Mouse (Mus musculus): ENCODE results near the gene Srrm3. TPM values are rescaled to one million over a fixed set of nuclear protein-coding genes. Genes with fewer than 3 reads are reported as not detected.

Gene Srrm3
- polyA plus RNA-seq (2012; rRNA removed) (0.53 and 0.55 TPM in 2 replicates), polyA plus RNA-seq (2014; fragmentation: Nextera tagmentation; extraction: Ambion mirVana) (0.07 and 0.12 TPM in 2 replicates)

GRCm38 (mm10) chr5:135806555-135807262 is at the start of gene Srrm3:
Gene Srrm3, plus strand, starts transcription at chr5:135806890.
- ATAC-seq (ENCODE audit: low FRiP score, low read depth), result 0 out of 2 replicates have a peak, but pooled peaks have one; percentile 47
- Histone ChIP-seq H3K27me3 (ENCODE audit: control insufficient read depth, insufficient read depth, low read length) (no peaks in the 10 kb centered on the region), H3K4me2 (replicated peaks; ENCODE audit: low read depth, low read length, severe bottlenecking) (no peak within 1 kb of the TSS), H3K27ac (replicated peaks; ENCODE audit: low read depth, low read length) (no peak within 1 kb of the TSS), H3K36me3 (ENCODE audit: control insufficient read depth, insufficient read depth, low read length) (no peaks in the 10 kb centered on the region), H3K9ac (ENCODE audit: low read depth, low read length, severe bottlenecking) (no peak within 1 kb of the TSS), H3K9me3 (ENCODE audit: control insufficient read depth, low read length) (no peaks in the 10 kb centered on the region), H3K4me3 (replicated peaks; ENCODE audit: low read length) (no peak within 1 kb of the TSS), H3K4me1 (ENCODE audit: control insufficient read depth, insufficient read depth, low read length) (no peaks in the 10 kb centered on the region)
- 7% methylated on average over 29 of the region's 29 CpGs for WGBS
- DNase-seq (ENCODE audit: low spot score), result peak; percentile 79
- no peak for TF ChIP-seq POLR2A (IDR thresholded peaks at IDR 0.05; ENCODE audit: borderline replicate concordance, extremely low read depth, insufficient read depth, insufficient read length)

- Histone ChIP-seq H3K9me3 (ENCODE audit: control insufficient read depth, low read length) (no peaks in the 10 kb centered on the region), H3K4me3 (replicated peaks; ENCODE audit: low read length) (no peak overlapping the region), H3K4me2 (replicated peaks; ENCODE audit: low read depth, low read length, severe bottlenecking) (no peak overlapping the region), H3K9ac (ENCODE audit: low read depth, low read length, severe bottlenecking) (no peak overlapping the region), H3K27me3 (ENCODE audit: control insufficient read depth, insufficient read depth, low read length) (no peaks in the 10 kb centered on the region), H3K27ac (replicated peaks; ENCODE audit: low read depth, low read length) (no peak overlapping the region), H3K36me3 (ENCODE audit: control insufficient read depth, insufficient read depth, low read length) (no peaks in the 10 kb centered on the region), H3K4me1 (ENCODE audit: control insufficient read depth, insufficient read depth, low read length) (no peaks in the 10 kb centered on the region)
- ATAC-seq (ENCODE audit: low FRiP score, low read depth) (no peak), DNase-seq (ENCODE audit: low spot score) (no peak)
- TF ChIP-seq POLR2A (IDR thresholded peaks at IDR 0.05; ENCODE audit: borderline replicate concordance, extremely low read depth, insufficient read depth, insufficient read length), result no peak
- 79% methylated on average over 3 of the region's 3 CpGs for WGBS
Observed at GRCm38 (mm10) chr5:135761881-135762280, 44.8 kb upstream of the Srrm3 start.

DNA sequence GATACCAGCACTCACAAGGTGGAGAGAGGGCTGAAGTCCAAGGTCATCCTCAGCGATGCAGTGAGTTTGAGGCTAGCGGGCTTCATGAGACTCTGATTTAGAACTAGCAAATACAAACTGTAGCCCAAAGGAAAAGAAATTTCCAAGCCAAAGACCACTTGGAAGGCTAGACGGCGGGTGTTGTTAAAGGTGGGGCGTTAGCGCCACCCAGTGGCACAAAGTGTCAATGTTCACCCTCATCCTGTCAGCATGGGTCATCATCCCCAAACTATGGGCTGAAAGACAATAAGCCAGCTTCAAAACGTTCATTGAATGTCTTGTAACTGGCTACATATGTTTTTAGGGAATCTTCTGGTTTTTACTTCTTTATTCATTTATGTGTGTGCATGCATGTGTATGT is 43.2 kb upstream of the Srrm3 start:
- 3% methylated on average over 7 of the region's 7 CpGs for WGBS
- DNase-seq (ENCODE audit: low spot score) (peak; percentile 77), ATAC-seq (ENCODE audit: low FRiP score, low read depth) (peak; percentile 70; the same call in 1 of the 2 replicates)
- no peak for TF ChIP-seq POLR2A (IDR thresholded peaks at IDR 0.05; ENCODE audit: borderline replicate concordance, extremely low read depth, insufficient read depth, insufficient read length)
- H3K4me2 ChIP-seq (replicated peaks; ENCODE audit: low read depth, low read length, severe bottlenecking), result no peak overlapping the region
- no peaks in the 10 kb centered on the region for H3K9me3 ChIP-seq (ENCODE audit: control insufficient read depth, low read length)
- no peaks in the 10 kb centered on the region for H3K4me1 ChIP-seq (ENCODE audit: control insufficient read depth, insufficient read depth, low read length)
- no peaks in the 10 kb centered on the region for H3K36me3 ChIP-seq (ENCODE audit: control insufficient read depth, insufficient read depth, low read length)
- no peak overlapping the region for H3K9ac ChIP-seq (ENCODE audit: low read depth, low read length, severe bottlenecking)
- H3K27ac ChIP-seq (replicated peaks; ENCODE audit: low read depth, low read length), result no peak overlapping the region
- no peaks in the 10 kb centered on the region for H3K27me3 ChIP-seq (ENCODE audit: control insufficient read depth, insufficient read depth, low read length)
- H3K4me3 ChIP-seq (replicated peaks; ENCODE audit: low read length), result no peak overlapping the region

GRCm38 (mm10) chr5:135764971-135765370 is 41.7 kb upstream of the Srrm3 start:
- 67% methylated on average over 3 of the region's 3 CpGs for WGBS
- Histone ChIP-seq H3K9ac (ENCODE audit: low read depth, low read length, severe bottlenecking) (no peak overlapping the region), H3K36me3 (ENCODE audit: control insufficient read depth, insufficient read depth, low read length) (no peaks in the 10 kb centered on the region), H3K9me3 (ENCODE audit: control insufficient read depth, low read length) (no peaks in the 10 kb centered on the region), H3K4me2 (replicated peaks; ENCODE audit: low read depth, low read length, severe bottlenecking) (no peak overlapping the region), H3K4me1 (ENCODE audit: control insufficient read depth, insufficient read depth, low read length) (no peaks in the 10 kb centered on the region), H3K4me3 (replicated peaks; ENCODE audit: low read length) (no peak overlapping the region), H3K27ac (replicated peaks; ENCODE audit: low read depth, low read length) (no peak overlapping the region), H3K27me3 (ENCODE audit: control insufficient read depth, insufficient read depth, low read length) (no peaks in the 10 kb centered on the region)
- TF ChIP-seq POLR2A (IDR thresholded peaks at IDR 0.05; ENCODE audit: borderline replicate concordance, extremely low read depth, insufficient read depth, insufficient read length), result no peak
- no peak for DNase-seq (ENCODE audit: low spot score)
- ATAC-seq (ENCODE audit: low FRiP score, low read depth), result no peak

DNA sequence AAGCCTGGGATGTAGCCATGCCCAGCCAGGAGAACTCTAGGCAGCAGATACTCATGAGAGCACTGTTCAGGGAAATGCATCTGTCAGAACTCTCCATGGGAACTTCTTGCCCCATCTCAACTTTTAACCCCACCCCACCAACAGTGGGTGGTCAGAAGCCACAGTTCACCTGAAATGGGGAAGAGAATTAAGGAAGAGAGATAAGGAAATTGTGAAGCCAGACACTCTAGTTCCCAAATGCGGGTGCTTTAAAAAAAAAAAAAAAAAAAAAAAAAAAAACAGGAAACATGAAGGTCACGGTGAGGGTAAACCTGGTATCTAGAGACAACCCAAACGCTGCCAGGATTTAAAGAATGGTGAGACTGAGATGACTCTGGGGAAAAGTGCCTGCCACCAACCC is 34.2 kb upstream of the Srrm3 start:
- DNase-seq (ENCODE audit: low spot score) (no peak), ATAC-seq (ENCODE audit: low FRiP score, low read depth) (no peak)
- no peaks in the 10 kb centered on the region for H3K27me3 ChIP-seq (ENCODE audit: control insufficient read depth, insufficient read depth, low read length)
- H3K4me1 ChIP-seq (ENCODE audit: control insufficient read depth, insufficient read depth, low read length), result peaks cover 3% of the 10 kb centered on the region; the same call in 1 of the 2 replicates
- 50% methylated on average over 3 of the region's 3 CpGs for WGBS
- no peak overlapping the region for H3K4me3 ChIP-seq (replicated peaks; ENCODE audit: low read length)
- no peaks in the 10 kb centered on the region for H3K9me3 ChIP-seq (ENCODE audit: control insufficient read depth, low read length)
- no peak overlapping the region for H3K9ac ChIP-seq (ENCODE audit: low read depth, low read length, severe bottlenecking)
- H3K36me3 ChIP-seq (ENCODE audit: control insufficient read depth, insufficient read depth, low read length), result no peaks in the 10 kb centered on the region
- no peak for TF ChIP-seq POLR2A (IDR thresholded peaks at IDR 0.05; ENCODE audit: borderline replicate concordance, extremely low read depth, insufficient read depth, insufficient read length)
- H3K4me2 ChIP-seq (replicated peaks; ENCODE audit: low read depth, low read length, severe bottlenecking), result no peak overlapping the region
- no peak overlapping the region for H3K27ac ChIP-seq (replicated peaks; ENCODE audit: low read depth, low read length)
